Mouse (Mus musculus): ENCODE results near the gene Satb1. TPM values are rescaled to one million over a fixed set of nuclear protein-coding genes. Genes with fewer than 3 reads are reported as not detected.

Gene Satb1
- polyA plus RNA-seq, 1 experiment from 2014 or later, result 3.3 TPM

GRCm38 (mm10) chr17:51831121-51831701 is 1.9 kb downstream of the Satb1 start:
- Histone ChIP-seq H3K9me3 (ENCODE audit: control insufficient read depth, low read length) (no peaks in the 10 kb centered on the region), H3K4me1 (ENCODE audit: control insufficient read depth, insufficient read depth, low read length) (peaks cover 12% of the 10 kb centered on the region; the same call in 1 of the 2 replicates), H3K27me3 (replicated peaks; ENCODE audit: control insufficient read depth, insufficient read depth, low read length) (peaks cover 49% of the 10 kb centered on the region), H3K4me3 (ENCODE audit: low read length) (peak overlapping the region; percentile 67), H3K4me2 (ENCODE audit: low read depth, low read length) (peak overlapping the region; percentile 99), H3K36me3 (ENCODE audit: control insufficient read depth, insufficient read depth, low read length) (no peaks in the 10 kb centered on the region), H3K9ac (ENCODE audit: low read depth, low read length) (0 out of 2 replicates have a peak overlapping the region, but pooled peaks have one; percentile 60), H3K27ac (ENCODE audit: low read length) (no peak overlapping the region)
- 22% methylated on average over 14 of the region's 14 CpGs for WGBS
- ATAC-seq, result 0 out of 2 replicates have a peak, but pooled peaks have one; percentile 23

- ATAC-seq, result no peak
- no peak overlapping the region for H3K4me2 ChIP-seq (ENCODE audit: low read depth, low read length)
- no peaks in the 10 kb centered on the region for H3K9me3 ChIP-seq (ENCODE audit: control insufficient read depth, low read length)
- H3K4me3 ChIP-seq (ENCODE audit: low read length), result no peak overlapping the region
- no peak overlapping the region for H3K9ac ChIP-seq (ENCODE audit: low read depth, low read length)
- peaks cover 42% of the 10 kb centered on the region for H3K27me3 ChIP-seq (replicated peaks; ENCODE audit: control insufficient read depth, insufficient read depth, low read length)
- peaks cover 12% of the 10 kb centered on the region; the same call in 1 of the 2 replicates for H3K4me1 ChIP-seq (ENCODE audit: control insufficient read depth, insufficient read depth, low read length)
- no peak overlapping the region for H3K27ac ChIP-seq (ENCODE audit: low read length)
- H3K36me3 ChIP-seq (ENCODE audit: control insufficient read depth, insufficient read depth, low read length), result no peaks in the 10 kb centered on the region
Measured at GRCm38 (mm10) chr17:51829436-51829835, 3.7 kb downstream of the Satb1 start.

DNA sequence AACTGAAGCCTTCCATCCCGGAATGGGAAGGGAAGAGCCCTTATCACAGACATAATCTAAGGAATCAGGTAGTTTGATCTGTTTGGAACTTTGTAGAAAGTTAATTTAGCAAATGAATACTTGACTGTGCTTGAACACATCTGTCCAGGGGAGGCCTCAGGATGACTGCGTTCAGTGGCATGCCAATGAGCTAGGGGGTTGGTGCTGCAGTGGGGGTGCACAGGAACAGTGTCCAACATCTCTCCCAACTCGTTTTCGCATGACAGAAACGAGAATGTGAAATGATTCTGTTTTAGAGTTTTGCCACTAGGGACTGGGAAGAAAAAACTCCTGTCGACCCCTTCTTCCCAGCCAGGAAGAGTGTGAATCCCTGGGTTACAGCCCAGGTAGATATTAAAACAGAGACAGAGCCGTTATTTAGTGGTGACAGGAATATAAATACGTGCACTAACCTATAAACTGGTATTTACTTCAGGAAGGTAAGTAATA is 5.1 kb downstream of the Satb1 start:
- no peak overlapping the region for H3K4me3 ChIP-seq (ENCODE audit: low read length)
- ATAC-seq, result no peak
- peaks cover 9% of the 10 kb centered on the region; the same call in 1 of the 2 replicates for H3K4me1 ChIP-seq (ENCODE audit: control insufficient read depth, insufficient read depth, low read length)

GRCm38 (mm10) chr17:51826461-51826860 is 6.6 kb downstream of the Satb1 start:
- no peaks in the 10 kb centered on the region for H3K9me3 ChIP-seq (ENCODE audit: control insufficient read depth, low read length)
- peaks cover 22% of the 10 kb centered on the region for H3K27me3 ChIP-seq (replicated peaks; ENCODE audit: control insufficient read depth, insufficient read depth, low read length)
- no peak overlapping the region for H3K4me2 ChIP-seq (ENCODE audit: low read depth, low read length)
- H3K4me3 ChIP-seq (ENCODE audit: low read length), result no peak overlapping the region
- H3K36me3 ChIP-seq (ENCODE audit: control insufficient read depth, insufficient read depth, low read length), result no peaks in the 10 kb centered on the region
- no peak for ATAC-seq
- 0 out of 2 replicates have a peak, but pooled peaks cover 1% of the 10 kb centered on the region for H3K4me1 ChIP-seq (ENCODE audit: control insufficient read depth, insufficient read depth, low read length)
- H3K9ac ChIP-seq (ENCODE audit: low read depth, low read length), result no peak overlapping the region
- no peak overlapping the region for H3K27ac ChIP-seq (ENCODE audit: low read length)
- 52% methylated on average over 4 of the region's 4 CpGs for WGBS

More for the DNA sequence above, 5.1 kb downstream of the Satb1 start:
- Histone ChIP-seq H3K9me3 (ENCODE audit: control insufficient read depth, low read length) (no peaks in the 10 kb centered on the region), H3K27me3 (replicated peaks; ENCODE audit: control insufficient read depth, insufficient read depth, low read length) (peaks cover 35% of the 10 kb centered on the region), H3K9ac (ENCODE audit: low read depth, low read length) (no peak overlapping the region), H3K36me3 (ENCODE audit: control insufficient read depth, insufficient read depth, low read length) (no peaks in the 10 kb centered on the region), H3K27ac (ENCODE audit: low read length) (no peak overlapping the region), H3K4me2 (ENCODE audit: low read depth, low read length) (no peak overlapping the region)
- 46% methylated on average over 8 of the region's 8 CpGs for WGBS

- Histone ChIP-seq H3K4me2 (ENCODE audit: low read depth, low read length) (no peak overlapping the region), H3K4me1 (ENCODE audit: control insufficient read depth, insufficient read depth, low read length) (peaks cover 3% of the 10 kb centered on the region; the same call in 1 of the 2 replicates), H3K9me3 (ENCODE audit: control insufficient read depth, low read length) (no peaks in the 10 kb centered on the region), H3K9ac (ENCODE audit: low read depth, low read length) (no peak overlapping the region), H3K27ac (ENCODE audit: low read length) (no peak overlapping the region), H3K4me3 (ENCODE audit: low read length) (no peak overlapping the region), H3K36me3 (ENCODE audit: control insufficient read depth, insufficient read depth, low read length) (no peaks in the 10 kb centered on the region), H3K27me3 (replicated peaks; ENCODE audit: control insufficient read depth, insufficient read depth, low read length) (no peaks in the 10 kb centered on the region; the same call in 1 of the 2 replicates)
- no peak for ATAC-seq
- 29% methylated on average over 6 of the region's 6 CpGs for WGBS
Measured at GRCm38 (mm10) chr17:51814301-51814700, 18.8 kb downstream of the Satb1 start.

- Histone ChIP-seq H3K27me3 (replicated peaks; ENCODE audit: control insufficient read depth, insufficient read depth, low read length) (no peaks in the 10 kb centered on the region; the same call in 1 of the 2 replicates), H3K4me2 (ENCODE audit: low read depth, low read length) (peak overlapping the region; percentile 98), H3K36me3 (ENCODE audit: control insufficient read depth, insufficient read depth, low read length) (no peaks in the 10 kb centered on the region), H3K9me3 (ENCODE audit: control insufficient read depth, low read length) (no peaks in the 10 kb centered on the region), H3K9ac (ENCODE audit: low read depth, low read length) (peak overlapping the region; percentile 71), H3K4me1 (ENCODE audit: control insufficient read depth, insufficient read depth, low read length) (peaks cover 3% of the 10 kb centered on the region; the same call in 1 of the 2 replicates), H3K27ac (ENCODE audit: low read length) (no peak overlapping the region), H3K4me3 (ENCODE audit: low read length) (peak overlapping the region; percentile 78)
- WGBS, result 3% methylated on average over 6 of the region's 6 CpGs
- ATAC-seq, result no peak
Measured at GRCm38 (mm10) chr17:51813784-51814120, 19.3 kb downstream of the Satb1 start.

- no peaks in the 10 kb centered on the region; the same call in 1 of the 2 replicates for H3K27me3 ChIP-seq (replicated peaks; ENCODE audit: control insufficient read depth, insufficient read depth, low read length)
- peak; percentile 88 for ATAC-seq
- no peaks in the 10 kb centered on the region for H3K36me3 ChIP-seq (ENCODE audit: control insufficient read depth, insufficient read depth, low read length)
- peak overlapping the region; percentile 78 for H3K4me3 ChIP-seq (ENCODE audit: low read length)
- H3K4me2 ChIP-seq (ENCODE audit: low read depth, low read length), result peak overlapping the region; percentile 98
- WGBS, result 1% methylated on average over 98 of the region's 115 CpGs
- H3K9ac ChIP-seq (ENCODE audit: low read depth, low read length), result peak overlapping the region; percentile 71
- H3K4me1 ChIP-seq (ENCODE audit: control insufficient read depth, insufficient read depth, low read length), result peaks cover 3% of the 10 kb centered on the region; the same call in 1 of the 2 replicates
- H3K27ac ChIP-seq (ENCODE audit: low read length), result peak overlapping the region; percentile 41; the same call in 1 of the 2 replicates
- H3K9me3 ChIP-seq (ENCODE audit: control insufficient read depth, low read length), result no peaks in the 10 kb centered on the region
Measured at GRCm38 (mm10) chr17:51812942-51813783, 19.9 kb downstream of the Satb1 start.

DNA sequence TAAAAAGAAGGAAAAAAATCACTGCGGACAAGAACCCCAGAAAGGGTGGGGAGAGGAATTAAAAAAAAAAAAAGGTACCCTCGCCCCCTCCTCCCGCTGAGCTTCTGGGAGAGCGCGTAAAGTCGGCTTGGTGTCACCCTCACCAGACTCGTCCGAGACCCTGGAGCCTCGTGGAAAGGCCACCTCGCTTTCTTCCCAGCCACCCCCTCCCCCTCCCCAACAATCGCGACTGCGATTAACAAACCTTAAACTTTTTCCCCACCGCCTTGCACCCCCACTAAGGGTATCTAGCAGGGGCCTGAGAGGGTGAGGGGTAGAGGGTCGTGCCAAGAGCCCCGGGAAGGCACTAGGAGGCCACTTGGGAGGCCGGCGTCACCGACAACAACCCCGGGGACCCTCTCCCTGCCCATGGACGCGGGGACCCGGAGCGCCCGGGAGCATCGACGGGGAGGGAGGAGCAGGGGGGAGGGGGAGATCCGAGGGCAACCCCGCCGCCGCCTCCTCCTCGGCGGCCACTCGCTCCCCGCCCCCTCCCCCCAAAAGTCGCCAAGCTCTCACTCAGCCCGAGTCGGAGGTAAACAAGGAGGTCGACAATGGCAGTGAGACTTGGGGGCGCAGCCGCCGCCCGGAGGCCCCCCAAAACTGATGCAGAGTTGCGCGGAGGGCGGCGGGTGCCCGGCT is 20.7 kb downstream of the Satb1 start:
- no peak overlapping the region; the same call in 1 of the 2 replicates for H3K27ac ChIP-seq (ENCODE audit: low read length)
- no peaks in the 10 kb centered on the region for H3K9me3 ChIP-seq (ENCODE audit: control insufficient read depth, low read length)
- under 1% methylated on average over 35 of the region's 48 CpGs for WGBS
- H3K4me3 ChIP-seq (ENCODE audit: low read length), result peak overlapping the region; percentile 78
- peak overlapping the region; percentile 71 for H3K9ac ChIP-seq (ENCODE audit: low read depth, low read length)
- ATAC-seq, result peak; percentile 41
- H3K36me3 ChIP-seq (ENCODE audit: control insufficient read depth, insufficient read depth, low read length), result no peaks in the 10 kb centered on the region
- H3K27me3 ChIP-seq (replicated peaks; ENCODE audit: control insufficient read depth, insufficient read depth, low read length), result no peaks in the 10 kb centered on the region; the same call in 1 of the 2 replicates
- peaks cover 3% of the 10 kb centered on the region; the same call in 1 of the 2 replicates for H3K4me1 ChIP-seq (ENCODE audit: control insufficient read depth, insufficient read depth, low read length)
- H3K4me2 ChIP-seq (ENCODE audit: low read depth, low read length), result peak overlapping the region; percentile 98

- ATAC-seq, result no peak
- Histone ChIP-seq H3K9me3 (ENCODE audit: control insufficient read depth, low read length) (no peaks in the 10 kb centered on the region), H3K4me1 (ENCODE audit: control insufficient read depth, insufficient read depth, low read length) (peaks cover 3% of the 10 kb centered on the region; the same call in 1 of the 2 replicates), H3K9ac (ENCODE audit: low read depth, low read length) (peak overlapping the region; percentile 71), H3K27ac (ENCODE audit: low read length) (no peak overlapping the region), H3K4me3 (ENCODE audit: low read length) (peak overlapping the region; percentile 78), H3K27me3 (replicated peaks; ENCODE audit: control insufficient read depth, insufficient read depth, low read length) (no peaks in the 10 kb centered on the region; the same call in 1 of the 2 replicates), H3K4me2 (ENCODE audit: low read depth, low read length) (peak overlapping the region; percentile 98), H3K36me3 (ENCODE audit: control insufficient read depth, insufficient read depth, low read length) (no peaks in the 10 kb centered on the region)
- WGBS, result 0% methylated on average over 11 of the region's 11 CpGs
Measured at GRCm38 (mm10) chr17:51811911-51812260, 21.2 kb downstream of the Satb1 start.

Measured in intestine, embryonic 16.5 days (tissue).